Mouse (Mus musculus): ENCODE measurements around the gene Pald1.

The Pald1 gene

DNA sequence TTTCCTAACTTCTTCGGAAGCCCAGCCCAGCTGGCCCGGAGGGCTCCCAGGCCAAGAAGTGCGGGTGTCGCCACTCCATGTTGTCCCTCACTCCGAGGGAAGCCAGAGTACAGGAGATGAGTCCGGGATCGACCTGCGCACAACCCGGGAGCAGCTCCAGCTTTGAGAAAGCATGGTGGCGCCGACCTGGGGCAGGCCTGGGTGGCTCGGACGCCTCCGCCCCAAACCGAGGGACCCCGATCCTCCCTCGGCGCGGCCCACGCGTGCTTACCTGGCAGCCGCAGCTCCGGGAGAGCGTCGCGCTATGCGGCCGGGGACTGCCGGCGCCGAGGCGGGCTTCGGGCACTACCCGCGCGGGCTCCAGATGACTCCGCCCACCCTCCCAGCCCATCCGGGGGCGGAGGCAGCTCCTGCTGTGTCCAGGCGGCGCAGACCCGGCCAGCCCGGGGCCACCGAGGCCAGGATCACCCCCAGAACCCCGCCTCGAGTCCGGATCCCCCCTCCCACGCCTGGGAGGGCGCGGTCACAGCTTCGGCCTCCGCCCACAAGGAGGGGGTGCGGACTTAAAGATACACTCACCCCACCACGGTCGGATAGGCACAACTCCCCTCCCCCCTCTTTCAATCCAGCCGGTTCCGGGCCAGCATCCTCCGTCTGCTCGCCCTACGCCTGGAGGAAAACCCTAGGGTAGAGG lies at the start of gene Pald1:
TSS of gene Pald1 (minus strand) at position 510 of the 694 bp plus-strand sequence.
- peak; percentile 57 for ATAC-seq (ENCODE audit: insufficient number of reproducible peaks, low FRiP score, low TSS enrichment)

DNA sequence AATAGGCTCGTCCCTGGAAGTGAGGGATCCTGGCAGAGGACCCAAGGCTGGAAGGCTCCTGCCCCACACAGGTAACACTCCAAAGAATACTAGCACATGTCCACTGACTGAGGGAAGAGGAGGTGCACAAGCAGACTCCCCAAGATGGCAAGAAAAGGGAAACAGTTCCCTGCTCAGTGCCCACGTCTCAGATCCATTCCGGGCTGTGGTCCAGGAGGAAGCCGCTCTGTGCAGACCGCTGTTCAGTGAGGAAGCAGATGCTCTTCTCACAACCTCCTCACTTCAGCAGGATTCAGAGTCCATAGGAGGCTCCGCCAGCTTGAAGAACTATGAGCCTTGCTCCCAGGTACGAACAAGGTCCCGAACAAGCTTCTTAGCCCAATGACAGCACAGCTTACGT lies 48.0 kb upstream of the Pald1 start:
- ATAC-seq (ENCODE audit: insufficient number of reproducible peaks, low FRiP score, low TSS enrichment) = no peak

DNA sequence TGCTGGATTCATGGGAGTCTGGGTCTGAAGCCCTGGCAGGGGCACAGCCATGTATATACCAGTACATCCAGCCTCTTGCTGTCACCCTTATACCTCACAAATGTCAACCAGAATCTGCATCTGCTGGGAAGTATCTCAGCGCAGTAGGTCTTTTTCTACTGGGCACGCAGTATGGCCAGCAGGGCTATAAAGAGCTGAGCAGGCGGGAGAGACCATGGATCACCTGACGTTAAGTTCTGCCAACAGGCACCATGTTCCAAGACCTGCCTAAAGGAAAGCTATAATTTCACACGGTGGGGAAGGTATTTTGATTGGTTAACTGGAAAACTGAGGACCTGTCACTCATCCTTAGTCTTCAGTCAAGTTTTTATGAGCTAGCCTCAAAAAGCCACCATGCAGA lies 45.7 kb upstream of the Pald1 start:
- no peak for ATAC-seq (ENCODE audit: insufficient number of reproducible peaks, low FRiP score, low TSS enrichment)

DNA sequence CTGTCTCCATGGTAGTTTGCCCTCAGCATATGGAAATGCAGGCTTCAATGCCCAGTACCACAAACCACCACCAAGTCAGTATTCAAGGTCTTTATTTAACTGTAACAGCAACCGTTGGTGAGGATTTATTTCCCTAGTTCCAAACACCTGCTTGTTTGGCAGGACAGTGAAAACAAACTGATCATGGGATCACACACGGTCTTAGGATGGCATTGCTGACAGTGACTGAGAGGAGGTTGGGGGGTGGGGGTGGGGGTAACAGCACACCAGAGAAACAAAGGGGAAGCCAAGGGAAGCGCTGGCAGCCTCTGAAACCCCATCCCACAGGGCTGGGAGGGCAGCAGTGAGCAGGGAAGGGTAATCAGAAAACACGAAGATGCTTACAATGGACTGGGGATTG lies 45.1 kb upstream of the Pald1 start:
- ATAC-seq (ENCODE audit: insufficient number of reproducible peaks, low FRiP score, low TSS enrichment) = no peak

DNA sequence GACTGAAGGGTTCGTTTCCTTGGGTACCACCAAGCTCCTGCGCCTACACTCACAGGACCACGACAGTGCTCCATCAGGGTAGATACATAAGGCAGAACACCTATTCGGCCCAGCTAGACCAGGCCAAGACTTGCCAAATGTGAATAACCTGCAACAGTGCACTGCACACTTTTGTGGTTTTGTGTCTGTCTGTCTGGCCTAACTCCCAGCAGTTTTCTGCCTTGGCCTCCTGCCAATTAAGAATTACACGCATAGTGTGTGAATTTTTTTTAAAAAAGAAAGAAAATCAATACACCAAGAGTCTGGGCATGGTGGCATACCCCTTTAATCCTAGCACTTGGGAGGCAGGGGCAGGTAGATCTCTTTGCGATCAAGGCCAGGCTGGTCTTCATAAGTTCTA lies 44.6 kb upstream of the Pald1 start:
- no peak for ATAC-seq (ENCODE audit: insufficient number of reproducible peaks, low FRiP score, low TSS enrichment)

DNA sequence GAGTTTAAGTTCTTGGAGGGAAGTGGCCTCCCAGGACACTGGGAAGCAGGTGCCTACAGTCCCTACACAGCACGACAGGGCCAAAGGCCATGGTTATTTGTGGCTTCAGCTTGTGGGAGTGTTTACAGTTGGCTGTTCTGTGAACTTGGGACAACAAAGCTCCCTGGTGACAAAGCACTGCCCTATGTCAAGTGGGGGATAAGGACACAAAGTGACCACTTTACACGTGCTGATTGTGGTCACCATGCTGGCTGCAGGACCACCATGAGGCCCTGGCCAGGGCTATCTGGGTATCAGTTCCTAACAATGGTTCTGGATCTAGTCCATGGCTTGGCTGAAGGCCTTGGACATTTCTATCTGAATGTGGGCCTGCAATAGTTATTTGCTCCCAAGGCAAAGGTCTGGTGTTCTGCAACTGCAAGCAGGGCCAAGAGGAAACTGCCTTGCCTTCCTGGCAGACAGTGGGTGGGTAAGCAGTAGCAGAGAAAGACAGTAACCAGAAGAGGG lies 43.0 kb upstream of the Pald1 start:
- ATAC-seq (ENCODE audit: insufficient number of reproducible peaks, low FRiP score, low TSS enrichment) = no peak

DNA sequence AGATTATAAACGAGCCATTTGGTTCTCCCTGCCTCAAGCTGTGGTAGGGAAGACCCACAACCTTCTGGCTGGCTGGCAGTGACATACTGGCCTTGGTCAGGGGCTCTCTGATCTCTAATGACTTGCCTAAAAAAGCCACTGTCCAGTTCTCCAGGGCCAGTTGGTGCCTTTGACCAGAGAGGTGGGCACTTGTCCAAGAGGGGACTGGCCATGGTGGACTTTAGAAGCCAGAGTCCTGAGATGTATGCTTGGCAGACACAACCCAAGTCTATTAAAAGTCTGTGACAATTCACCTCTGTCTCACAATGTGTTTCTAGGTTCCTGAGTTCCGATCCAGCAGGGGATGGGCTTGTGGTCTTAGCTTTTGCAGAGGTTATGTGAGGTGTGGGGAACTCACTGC lies 41.7 kb upstream of the Pald1 start:
- ATAC-seq (ENCODE audit: insufficient number of reproducible peaks, low FRiP score, low TSS enrichment) = no peak

DNA sequence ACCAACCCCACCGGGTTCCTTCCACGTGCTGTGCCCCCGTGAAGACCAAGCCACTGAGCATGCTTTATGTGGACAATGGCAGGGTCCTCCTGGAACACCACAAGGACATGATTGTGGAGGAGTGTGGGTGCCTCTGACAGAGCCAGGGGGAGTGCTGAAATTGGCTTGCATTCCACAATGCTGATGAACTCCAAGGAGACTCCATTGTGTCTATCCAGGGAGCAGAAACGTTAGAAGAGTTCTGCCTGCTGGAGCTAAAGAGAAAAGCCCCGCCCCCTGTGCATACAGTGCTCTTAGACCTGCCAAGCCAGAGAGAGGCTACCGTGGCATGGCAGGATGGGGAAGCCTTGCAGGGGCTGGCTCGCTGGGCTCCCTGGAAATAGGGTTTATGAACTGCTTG lies 41.2 kb upstream of the Pald1 start:
- ATAC-seq (ENCODE audit: insufficient number of reproducible peaks, low FRiP score, low TSS enrichment) = no peak

DNA sequence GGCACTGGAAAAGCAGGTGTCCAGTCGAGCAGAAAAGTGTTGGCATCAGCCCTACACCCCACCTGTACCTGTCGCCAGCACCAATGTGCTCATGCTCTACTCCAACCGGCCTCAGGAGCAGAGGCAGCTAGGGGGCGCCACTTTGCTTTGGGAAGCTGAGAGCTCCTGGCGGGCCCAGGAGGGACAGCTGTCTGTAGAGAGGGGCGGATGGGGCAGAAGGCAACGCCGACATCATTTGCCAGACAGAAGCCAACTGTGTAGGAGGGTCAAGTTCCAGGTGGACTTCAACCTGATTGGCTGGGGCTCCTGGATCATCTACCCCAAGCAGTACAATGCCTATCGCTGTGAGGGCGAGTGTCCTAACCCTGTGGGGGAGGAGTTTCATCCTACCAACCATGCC lies 40.0 kb upstream of the Pald1 start:
- ATAC-seq (ENCODE audit: insufficient number of reproducible peaks, low FRiP score, low TSS enrichment) = no peak

DNA sequence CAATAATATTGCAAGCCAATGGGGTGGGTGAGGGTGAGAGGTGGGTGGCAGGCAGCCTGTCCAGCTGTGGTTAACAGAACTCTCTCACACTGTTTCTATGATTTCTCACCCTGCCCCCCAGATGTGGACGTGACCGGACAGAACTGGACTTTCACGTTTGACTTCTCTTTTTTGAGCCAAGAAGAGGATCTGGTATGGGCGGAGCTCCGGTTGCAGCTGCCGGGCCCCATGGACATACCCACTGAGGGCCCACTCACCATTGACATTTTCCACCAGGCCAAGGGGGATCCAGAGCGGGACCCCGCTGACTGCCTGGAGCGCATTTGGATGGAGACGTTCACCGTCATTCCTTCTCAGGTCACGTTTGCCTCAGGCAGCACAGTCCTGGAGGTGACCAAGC lies 39.5 kb upstream of the Pald1 start:
- ATAC-seq (ENCODE audit: insufficient number of reproducible peaks, low FRiP score, low TSS enrichment) = no peak

DNA sequence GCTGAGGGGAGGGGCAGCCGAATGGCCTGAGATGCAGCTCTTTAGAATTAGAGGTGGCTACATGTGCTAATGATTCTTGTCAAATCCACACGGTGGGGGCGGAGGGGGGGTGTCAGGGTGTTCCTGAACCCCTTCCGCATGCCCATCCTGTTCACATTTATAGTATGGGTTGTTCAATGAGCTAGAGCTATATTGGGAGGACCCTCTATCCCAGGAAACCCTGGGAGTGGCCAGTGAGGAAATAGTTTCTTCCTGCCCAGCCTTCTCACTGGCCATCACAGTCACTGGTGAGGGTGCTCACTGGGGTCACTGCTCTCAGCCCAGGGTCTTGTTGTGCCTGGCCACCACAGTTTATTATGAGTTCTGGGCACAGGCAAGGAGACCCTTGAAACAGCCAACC lies 36.7 kb upstream of the Pald1 start:
- ATAC-seq (ENCODE audit: insufficient number of reproducible peaks, low FRiP score, low TSS enrichment) = no peak

DNA sequence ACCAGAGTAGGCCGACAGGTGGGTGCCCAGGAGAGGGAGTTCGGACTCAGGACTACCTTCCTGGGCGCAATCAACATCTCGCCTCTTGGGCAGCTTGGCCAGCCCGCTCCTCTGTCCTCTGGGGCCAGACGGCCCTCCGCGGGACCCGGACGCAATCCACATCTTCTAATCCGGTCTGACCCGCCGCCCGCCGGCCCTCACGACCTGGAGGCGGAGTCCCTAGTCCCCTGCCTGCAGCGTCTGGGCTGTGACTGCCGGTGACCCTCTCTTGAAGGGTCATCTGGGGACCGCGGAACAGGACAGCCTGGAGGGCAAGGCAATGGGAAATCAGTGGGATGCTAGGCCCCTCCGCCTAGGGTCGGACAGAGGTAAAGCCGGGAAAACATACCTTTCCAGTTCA lies 35.8 kb upstream of the Pald1 start:
- ATAC-seq (ENCODE audit: insufficient number of reproducible peaks, low FRiP score, low TSS enrichment) = no peak

DNA sequence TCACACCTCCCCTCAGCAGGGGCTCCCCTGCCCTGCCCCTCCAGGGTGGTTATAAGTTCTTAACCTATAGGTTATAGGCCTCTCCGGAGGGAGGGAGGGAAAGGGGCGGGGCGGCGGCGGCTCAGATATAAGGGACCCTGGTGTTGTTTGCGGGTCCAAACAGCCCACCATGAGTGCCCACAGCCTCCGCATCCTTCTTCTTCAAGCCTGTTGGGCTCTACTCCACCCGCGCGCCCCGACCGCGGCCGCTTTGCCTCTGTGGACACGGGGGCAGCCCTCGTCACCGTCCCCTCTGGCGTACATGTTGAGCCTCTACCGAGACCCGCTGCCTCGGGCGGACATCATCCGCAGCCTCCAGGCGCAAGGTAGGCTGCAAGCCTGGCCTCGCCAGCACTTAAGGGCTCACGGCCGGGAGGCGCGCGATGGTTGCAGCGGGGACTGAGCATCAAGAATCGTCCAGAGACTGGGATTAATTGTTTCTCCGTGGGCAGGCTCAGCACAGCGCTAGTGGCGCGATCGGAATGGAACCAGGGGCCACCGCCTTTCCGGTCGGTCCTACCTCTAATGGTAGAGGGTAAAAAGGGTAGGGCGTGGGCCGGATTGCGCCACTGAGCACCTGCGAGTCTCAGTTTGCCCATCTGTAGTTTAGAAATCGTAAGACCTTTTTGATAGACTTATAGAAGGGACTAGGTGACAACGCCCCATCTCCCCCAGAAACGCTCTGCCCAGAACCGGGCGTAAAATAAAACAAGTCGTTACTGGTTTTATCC lies 35.0 kb upstream of the Pald1 start:
- ATAC-seq (ENCODE audit: insufficient number of reproducible peaks, low FRiP score, low TSS enrichment) = no peak

DNA sequence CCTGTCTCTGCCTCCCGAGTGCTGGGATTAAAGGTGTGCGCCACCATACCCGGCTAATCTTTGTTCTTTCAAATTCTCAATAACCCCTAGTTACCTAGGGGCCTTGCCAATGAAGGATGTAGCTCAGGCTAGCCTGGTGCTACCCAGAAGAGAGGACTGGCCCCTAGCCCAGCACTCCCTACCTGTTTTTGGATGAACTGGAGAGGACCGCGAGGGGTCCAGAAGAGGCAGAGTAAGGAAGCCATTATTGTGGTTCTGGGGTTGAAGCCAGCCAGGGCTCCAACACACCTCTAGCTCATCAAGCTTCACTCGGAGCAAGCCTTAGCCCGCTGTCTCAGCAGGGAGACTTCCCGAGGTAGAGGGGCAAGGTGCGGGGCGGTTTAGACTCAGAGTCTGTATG lies 34.3 kb upstream of the Pald1 start, which contains the start of gene Nodal:
TSS of gene Nodal (plus strand) at position 301 of the 400 bp plus-strand sequence.
- ATAC-seq (ENCODE audit: insufficient number of reproducible peaks, low FRiP score, low TSS enrichment) = no peak

DNA sequence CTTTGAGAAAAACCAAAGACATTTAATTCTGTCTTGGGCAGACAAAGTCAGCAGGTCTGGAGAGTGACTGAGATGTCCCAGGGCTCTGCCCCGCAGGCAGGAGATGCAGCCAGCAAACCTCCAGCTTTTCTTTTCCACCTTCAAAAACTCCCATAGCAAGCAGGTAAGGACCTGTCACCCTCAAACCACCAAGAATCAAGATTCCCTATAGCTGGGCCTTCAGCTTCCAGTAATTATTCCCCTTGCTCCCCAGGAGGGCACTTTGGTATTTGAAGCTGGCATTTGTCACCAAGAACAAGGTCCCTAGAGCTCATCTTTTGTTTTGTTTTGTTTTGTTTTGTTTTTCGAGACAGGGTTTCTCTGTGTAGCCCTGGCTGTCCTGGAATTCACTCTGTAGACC lies 33.7 kb upstream of the Pald1 start:
- no peak for ATAC-seq (ENCODE audit: insufficient number of reproducible peaks, low FRiP score, low TSS enrichment)

DNA sequence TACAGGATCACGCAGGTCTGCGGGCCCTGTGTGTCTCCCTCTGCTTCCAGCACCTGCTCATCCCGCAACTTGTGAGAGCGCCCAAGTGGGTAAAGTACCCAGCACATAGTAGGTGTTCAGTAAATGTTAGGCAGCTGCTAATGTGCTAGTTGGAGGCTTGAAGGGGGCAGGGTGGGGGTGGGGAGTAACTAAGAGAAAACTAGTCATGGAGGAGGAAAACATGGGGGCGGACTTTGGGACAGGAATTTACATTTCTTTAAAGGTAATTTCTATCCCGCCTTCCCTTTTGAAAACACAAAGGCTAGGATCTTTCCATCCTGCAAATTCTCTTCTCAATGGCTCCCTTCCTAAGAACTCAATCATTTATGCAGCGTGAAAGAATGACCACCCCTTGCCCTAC lies 33.2 kb upstream of the Pald1 start:
- ATAC-seq (ENCODE audit: insufficient number of reproducible peaks, low FRiP score, low TSS enrichment) = no peak

DNA sequence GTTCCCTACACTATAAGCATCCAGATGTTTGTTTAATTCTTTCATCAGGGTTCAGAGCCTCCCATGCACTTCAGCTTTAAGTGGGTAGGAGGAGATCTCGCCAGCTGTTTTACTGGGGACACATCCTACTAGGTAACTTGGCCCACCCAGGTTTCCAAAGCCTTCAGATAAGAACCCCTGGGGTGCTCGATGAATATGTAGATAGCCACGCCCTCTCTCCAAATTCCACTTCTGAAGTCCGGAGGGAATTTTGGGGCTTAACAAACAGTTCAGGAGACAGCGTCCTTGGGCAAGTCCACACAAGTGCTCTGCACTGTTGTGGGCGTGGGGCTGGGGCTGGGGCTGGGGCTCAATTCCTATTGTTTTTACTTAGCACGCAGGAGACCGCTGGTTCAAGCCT lies 32.6 kb upstream of the Pald1 start:
- ATAC-seq (ENCODE audit: insufficient number of reproducible peaks, low FRiP score, low TSS enrichment) = no peak

DNA sequence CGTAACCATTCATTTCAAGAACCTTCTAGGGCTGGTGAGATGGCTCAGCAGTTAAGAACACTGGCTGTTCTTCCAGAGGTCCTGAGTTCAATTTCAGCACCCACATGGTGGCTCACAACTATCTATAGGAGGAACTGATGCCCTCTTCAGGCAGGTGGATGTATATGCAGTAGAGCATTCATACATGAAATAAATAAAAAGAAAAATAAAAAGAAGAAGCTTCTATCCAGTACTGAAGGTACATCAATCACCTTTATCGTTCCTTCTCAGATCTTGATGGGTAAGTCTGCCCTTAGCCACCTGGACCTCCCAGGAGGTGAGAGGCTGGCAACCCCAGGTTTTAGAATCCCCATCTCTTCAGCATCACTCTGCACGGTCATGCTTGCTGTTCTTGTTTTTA lies 31.9 kb upstream of the Pald1 start:
- ATAC-seq (ENCODE audit: insufficient number of reproducible peaks, low FRiP score, low TSS enrichment) = no peak

DNA sequence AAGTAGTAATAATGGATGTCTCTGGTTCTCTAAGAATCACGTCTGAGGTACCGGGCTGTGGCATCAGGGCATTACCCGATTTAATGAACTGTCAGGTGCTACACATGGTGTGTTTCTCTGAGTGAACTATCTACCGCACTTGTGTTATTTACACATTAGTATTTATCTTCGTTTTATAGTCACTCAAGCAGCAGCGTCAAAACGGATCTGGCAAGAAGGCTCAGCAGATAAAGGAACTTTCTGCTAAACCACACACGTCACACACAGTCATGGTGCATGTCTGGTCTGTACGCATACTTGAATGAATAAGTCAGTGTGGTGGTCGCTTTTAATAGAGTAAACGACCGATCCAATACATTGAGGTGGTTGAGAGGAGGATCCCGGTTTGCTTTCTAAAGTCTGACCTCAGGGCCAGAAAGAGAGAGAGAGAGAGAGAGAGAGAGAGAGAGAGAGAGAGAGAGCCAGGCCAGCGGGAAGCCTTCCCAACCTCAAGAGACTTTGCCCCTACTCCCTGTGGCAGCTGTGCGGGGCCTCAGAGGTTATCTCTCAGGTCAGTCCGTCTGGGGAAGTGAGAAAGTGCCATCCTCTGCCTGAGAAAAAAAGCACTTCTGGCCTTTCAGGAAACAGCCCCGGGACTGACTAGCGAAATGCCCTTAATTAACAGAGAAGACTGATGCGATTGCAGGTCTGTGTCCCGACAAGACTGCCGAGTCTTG lies 29.7 kb upstream of the Pald1 start:
- ATAC-seq (ENCODE audit: insufficient number of reproducible peaks, low FRiP score, low TSS enrichment) = no peak

DNA sequence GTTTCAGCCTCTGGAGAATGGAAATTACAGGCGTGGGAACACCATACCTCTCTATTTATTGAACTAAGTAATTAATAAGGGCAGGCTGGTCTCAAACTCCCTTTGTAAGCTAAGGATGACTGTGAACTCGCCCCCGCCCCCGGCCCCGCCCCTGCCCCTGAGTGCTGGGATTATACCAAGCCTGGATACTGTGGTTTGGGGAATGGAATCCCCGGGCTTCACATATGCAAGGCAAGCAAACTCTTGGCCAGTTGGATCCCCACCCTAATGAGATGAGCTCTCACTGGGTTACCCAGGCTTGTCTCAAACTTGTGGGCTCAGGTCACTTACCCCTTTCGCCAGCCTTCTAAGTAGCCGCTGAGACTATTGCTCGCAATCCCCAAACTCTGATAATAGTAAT lies 26.9 kb upstream of the Pald1 start:
- ATAC-seq (ENCODE audit: insufficient number of reproducible peaks, low FRiP score, low TSS enrichment) = no peak

DNA sequence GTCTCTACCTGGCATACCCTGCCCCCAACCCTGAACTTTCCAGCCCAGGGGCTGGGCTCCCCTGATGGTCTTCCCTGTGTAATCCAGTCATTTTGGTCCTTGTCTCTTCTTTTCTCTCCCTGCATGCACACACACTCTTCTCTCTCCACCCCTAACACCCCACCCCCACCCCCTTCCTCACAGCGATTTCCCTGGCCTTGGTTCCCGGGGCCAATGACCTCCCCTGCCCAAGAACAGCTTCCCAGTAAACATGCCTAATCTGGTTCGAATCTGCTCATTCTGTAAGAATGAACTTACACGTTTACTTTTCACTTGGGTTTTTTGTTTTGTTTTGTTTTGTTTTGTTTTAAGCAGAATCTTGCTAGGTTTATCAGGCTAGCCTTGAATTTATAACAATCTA lies 26.4 kb upstream of the Pald1 start:
- no peak for ATAC-seq (ENCODE audit: insufficient number of reproducible peaks, low FRiP score, low TSS enrichment)

All from cerebellum, adult (tissue).